Mouse (Mus musculus) heart, adult 2 months (tissue): ENCODE data around the gene Trim27.

Source experiments
- CTCF ChIP-seq: fragments of 200-600 bp; IDR thresholded peaks from 2 replicates; pipeline ENCODE4 v1.8.1; 2022; ENCODE audit warnings: antibody characterized with exemption, mild to moderate bottlenecking, moderate library complexity
- EP300 ChIP-seq: fragments of 200-500 bp; IDR thresholded peaks from 2 replicates; pipeline ENCODE4 v1.6.1; 2011; ENCODE audit warnings: low read depth, low read length, control low read depth; ENCODE audit not compliant: insufficient read depth

DNA sequence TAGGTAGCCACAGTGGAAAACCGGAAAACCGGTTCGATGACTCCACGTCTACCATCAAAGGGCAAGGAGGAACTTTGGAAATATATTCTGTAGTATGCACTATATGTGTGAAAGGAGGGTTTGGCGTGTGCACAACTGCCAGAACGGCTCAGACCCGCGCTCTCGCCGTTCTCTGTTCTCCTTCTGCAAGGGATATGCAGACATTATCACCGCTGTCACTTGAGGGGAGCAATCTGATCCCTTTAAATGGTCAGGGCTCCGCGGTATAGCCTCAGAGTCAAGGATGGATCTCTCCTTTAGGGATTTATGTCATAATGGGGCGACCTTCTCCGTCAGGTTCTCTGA is 19.8 kb upstream of the Trim27 start:
- TF ChIP-seq CTCF: no peak
- TF ChIP-seq EP300: no peak
